Mouse (Mus musculus): ENCODE data around the gene Cic. TPM values are rescaled to one million over a fixed set of nuclear protein-coding genes. Genes with fewer than 3 reads are reported as not detected.

The Cic gene
- total RNA-seq, 2 experiments from 2014 or later = 29.0 to 30.4 TPM

- no peak for DNase-seq
Observed at GRCm38 (mm10) chr7:25269545-25270271, 2.2 kb downstream of the Cic start.

DNA sequence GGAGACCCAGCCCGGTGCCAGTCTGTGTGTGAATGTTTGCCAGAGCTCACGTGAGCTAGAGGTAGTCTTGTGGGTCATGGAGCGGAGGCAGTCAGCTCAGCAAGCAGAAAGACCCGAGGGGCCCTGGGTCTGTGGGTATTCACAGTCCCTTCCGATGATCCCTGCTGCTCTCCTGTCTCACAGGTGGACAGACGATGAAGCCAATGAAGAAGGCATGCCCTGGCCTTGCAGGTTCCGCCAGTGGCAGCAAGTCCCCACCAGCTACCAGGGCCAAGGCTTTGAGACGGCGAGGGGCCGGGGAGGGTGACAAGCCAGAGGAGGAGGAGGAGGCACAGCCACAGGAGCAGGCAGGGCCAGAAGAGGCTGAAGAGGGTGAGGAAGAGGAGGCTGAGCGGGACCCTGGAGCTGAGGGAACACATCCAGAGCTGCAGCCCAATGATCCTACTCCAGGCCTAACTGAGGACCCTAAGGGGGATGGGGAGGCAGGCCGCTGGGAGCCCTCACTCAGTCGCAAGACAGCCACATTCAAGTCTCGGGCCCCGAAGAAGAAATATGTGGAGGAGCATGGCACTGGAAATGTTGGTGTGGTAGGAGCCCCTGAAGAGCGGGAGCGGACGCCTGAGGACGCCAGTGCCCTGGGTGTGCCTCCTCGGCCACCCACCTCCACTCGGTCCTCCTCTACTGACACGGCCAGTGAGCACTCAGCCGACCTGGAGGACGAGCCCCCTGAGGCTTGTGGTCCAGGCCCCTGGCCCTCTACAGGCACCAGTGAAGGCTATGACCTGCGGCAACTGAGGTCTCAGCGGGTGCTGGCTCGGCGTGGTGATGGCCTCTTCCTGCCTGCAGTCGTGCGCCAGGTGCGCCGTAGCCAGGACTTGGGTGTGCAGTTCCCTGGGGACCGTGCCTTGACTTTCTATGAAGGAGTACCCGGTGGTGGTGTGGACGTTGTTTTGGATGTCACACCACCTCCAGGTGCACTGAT is 3.4 kb downstream of the Cic start:
- no peak for DNase-seq

DNA sequence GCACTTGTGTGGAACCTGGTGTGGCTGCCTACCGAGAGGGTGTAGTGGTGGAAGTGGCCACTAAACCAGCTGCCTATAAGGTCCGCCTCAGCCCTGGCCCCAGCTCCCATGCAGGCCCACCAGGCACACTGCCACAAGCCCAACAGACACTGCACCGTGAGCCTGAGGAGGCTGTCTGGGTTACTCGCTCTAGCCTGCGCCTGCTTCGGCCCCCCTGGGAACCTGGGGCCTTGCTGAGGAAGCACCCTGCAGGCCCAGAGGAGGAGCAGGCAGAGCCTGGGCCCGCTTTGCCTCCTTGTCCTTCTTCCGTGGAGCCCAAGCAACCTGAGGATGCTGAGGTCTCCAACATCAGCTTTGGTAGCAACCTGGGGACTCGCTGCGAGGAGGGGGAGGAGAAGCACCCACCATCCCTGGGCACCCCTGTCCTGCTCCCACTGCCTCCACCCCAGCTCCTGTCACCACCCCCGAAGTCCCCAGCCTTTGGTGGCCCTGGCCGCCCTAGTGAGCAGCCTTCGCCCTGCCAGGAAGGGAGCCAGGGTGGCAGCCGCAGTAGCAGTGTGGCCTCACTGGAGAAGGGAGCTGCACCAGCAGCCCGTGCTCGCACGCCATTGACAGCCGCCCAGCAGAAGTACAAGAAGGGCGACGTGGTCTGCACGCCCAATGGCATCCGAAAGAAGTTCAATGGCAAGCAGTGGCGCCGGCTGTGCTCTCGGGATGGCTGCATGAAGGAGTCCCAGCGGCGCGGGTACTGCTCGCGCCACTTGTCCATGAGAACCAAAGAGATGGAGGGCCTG is 4.3 kb downstream of the Cic start:
- DNase-seq = no peak

DNA sequence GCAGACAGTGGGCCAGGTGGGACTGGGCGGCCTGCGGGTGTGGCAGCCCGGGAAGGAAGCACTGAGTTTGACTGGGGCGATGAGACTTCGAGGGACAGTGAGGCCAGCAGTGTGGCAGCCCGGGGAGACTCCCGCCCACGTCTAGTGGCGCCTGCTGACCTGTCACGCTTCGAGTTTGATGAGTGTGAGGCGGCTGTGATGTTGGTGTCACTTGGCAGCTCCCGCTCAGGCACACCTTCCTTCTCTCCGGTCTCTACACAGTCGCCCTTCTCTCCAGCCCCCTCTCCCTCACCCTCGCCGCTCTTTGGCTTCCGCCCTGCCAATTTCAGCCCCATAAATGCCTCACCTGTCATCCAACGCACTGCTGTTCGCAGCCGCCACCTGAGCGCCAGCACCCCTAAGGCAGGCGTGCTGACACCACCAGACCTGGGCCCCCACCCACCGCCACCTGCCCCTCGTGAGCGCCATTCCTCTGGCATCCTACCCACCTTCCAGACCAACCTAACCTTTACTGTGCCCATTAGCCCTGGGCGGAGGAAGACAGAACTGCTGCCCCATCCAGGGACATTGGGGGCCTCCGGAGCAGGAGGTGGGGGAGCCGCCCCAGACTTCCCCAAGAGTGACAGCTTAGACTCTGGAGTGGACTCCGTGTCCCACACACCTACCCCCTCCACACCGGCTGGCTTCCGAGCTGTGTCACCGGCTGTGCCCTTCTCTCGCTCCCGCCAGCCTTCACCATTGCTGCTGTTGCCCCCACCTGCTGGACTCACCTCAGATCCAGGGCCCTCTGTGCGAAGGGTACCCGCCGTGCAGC is 5.1 kb downstream of the Cic start:
- no peak for DNase-seq

DNA sequence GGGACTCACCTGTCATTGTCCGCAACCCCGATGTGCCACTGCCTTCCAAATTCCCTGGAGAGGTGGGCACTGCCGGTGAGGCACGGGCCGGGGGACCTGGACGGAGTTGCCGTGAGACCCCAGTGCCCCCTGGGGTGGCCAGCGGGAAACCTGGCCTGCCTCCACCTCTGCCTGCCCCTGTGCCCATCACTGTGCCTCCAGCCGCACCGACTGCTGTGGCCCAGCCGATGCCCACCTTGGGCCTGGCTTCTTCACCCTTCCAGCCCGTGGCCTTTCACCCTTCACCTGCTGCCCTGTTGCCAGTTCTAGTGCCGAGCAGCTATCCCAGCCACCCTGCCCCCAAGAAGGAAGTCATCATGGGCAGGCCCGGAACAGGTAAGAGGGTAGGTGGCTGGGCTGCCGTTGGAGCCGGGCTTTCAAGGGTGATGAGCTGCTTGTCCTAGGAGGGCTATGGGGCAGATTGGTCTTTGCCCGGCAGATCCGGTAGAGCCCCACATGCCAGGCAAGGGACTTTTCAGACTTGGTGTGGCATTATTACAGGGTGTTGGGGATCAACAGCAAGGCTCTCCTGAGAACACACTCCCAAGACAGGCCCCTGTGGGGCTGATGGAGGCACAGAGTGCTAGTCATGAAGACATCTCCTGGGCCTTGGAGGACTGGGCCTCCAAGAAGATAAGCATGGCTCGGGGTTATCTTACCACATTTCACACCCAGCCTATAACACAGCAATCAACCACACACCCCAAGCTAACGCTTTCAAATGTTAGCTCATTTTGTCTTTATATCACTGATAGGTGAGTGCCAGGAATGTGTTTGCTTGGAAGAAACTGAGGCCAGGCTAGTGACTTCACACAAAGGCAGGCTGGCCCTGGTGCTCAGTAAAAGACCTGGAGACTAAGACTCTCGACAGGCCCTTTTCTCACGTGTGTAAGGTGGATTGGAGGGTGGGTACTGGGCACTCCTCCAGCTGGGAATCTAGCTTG is 6.0 kb downstream of the Cic start:
- DNase-seq = no peak

DNA sequence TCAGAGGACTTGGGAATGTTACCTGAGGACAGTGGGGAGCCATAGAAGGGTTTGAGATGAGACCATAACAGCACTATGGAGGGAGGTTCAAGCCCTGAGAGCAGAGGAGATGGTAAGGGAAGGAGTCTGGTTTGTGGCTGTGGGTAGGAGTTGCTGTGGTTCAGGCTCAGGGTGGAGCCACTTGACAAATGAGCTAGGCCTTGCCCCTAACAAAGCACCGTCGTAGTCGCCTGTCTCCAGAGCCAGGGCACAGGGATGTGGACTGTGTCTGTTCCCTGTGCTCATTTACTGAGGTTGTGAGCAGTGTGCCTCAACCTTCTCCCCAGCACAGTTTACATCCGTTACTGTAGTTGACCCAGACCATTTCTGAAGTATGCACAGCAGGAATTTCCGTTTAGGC is 7.1 kb downstream of the Cic start:
- no peak for DNase-seq

- no peak for DNase-seq
Observed at GRCm38 (mm10) chr7:25274996-25275395, 7.5 kb downstream of the Cic start.

DNA sequence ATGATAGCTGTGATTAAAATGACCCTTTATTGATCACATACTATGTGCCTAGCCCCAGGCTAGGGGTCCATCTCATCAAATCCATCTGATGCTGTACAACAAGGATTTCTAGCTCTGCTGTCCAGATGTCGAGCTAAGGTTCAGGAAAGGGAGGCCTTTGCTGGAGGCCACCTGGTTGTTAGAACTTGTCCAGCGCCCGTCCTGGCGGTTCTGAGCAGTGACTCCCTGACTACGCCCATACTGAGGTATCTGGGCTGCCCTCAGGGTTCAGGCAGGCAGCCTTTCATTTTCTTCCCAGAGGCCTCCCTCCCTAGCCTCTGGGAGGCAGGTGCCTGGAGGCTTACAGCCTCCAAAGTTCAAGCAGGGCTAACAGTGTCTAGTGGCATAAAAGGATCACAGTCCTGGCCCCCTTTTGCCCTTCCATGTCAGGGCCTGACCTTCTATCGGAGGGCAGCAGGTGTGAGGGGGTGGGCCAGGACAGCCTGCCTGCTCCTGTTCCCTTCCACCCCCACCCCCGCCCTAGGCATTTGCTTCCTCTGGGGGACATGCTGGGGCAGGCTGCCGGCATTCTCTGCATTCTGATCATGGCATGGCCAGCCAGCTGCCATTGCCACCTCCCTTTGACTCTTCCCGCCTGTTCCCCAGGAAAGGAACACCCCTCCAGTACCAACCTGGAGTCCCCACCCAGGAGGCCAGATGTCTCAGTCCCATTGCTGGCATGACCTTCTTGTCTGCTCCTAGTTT is 8.2 kb downstream of the Cic start:
- DNase-seq = no peak

DNA sequence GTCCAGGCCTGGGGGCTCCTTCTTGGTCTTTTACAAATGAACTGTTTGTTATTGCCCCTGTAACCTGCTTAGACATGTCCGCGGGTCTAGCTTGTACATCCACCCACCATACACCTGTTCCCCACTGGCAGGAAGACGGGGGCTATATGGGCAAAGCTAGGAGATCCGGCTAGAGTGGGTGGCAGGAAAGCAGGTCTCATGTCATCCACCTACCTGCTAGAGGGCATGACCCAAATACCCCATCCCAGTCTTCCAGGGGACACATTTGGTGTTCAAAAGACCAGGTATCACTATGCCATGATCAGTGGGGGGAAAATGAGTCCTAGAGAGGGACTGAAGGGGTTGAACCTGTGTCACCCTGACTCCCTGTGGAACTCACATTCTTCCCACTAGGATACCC is 9.9 kb downstream of the Cic start:
- no peak for DNase-seq

DNA sequence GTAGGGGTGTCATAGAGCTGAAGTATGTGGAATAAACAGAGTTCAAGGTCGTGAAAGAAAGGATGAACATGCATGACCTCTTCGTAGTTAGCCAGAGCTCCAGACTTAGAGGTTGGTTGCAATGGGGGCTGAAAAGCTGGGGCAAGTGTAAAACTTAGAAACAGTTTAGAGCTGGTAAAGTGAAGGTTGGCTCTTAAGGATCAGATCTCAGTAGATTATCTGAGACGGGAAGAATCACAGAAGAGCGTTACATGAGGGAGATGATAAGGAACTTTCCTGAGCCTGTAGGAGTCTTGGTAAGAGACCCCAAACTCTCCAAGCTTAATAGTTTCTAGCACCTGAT is 10.5 kb downstream of the Cic start:
- no peak for DNase-seq

DNA sequence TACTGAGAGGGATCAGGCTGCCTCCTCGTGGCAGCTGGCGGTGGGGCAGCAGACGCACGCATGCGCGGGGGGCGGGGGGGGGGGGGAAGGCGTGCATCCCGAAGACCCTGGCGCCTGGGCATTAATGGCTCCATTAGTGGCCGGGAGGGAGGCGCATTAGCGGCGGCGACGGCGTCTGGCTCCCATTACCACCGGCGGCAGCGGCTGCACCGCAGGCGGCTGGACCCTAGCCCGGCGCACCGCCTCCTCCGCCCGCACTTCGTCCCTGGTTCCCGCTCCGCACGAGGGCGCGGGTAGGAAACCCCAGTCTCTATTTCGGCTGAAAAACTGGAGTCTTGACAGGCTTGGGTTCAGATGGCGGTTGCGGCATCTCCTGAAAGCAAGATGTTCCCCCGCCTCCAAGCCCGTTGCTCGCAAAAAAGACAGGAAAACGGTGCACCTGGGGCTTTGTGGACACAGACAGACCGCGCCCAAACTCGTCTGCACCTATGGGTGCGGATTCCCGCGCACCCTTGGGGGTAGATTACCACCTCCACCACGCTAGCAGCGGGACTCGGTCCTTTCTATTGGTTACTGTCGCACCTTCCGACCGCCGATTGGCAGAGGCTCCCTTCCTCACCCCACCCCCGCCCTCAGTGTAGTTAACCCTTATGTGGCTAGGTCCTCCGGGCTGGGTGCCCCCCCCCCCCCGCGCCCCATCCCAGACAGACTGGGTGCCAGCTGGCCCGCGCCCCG is 11.0 kb downstream of the Cic start:
- DNase-seq = peak; percentile 89

DNA sequence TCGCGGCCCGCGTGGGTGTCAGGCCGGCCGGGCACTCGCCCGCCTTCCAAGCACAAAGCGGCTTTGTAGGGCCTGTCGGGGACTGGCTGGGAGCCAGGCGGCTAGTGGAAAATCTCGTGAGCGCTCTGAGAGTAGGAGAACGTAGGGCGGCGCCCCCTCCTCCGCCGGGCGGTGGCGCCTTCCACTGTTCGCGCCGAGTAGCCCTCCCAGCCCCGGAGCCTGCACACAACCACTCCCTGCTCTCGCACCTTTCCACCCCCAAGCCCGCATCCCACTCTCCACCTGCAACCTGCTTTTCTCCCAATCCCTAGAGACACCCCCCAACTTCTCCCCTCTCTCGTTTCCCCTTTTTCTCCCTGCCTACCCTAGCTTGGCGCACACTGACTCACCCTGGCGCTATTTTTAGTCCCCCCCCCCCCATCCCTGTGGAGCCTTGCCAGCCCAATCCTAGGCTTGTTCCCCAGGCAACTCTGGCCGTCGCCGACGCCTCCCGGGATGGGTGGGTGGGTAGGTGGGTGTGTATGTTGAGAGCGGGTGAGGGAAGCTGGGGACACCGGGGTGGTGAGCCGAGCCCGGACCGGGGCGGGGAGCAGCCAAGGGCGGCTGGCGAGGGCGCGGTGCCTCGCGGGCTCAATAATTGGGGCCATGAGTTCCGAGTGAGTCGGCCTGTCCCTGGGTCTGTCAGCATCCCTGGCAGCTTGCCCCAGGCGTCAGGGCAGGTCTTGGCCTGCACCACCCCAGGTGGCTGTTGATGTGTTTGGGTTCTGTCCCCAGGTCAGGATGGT is 11.8 kb downstream of the Cic start:
- DNase-seq = peak; percentile 78

GRCm38 (mm10) chr7:25279861-25280791 is 12.6 kb downstream of the Cic start:
- DNase-seq = peak; percentile 80

- no peak for DNase-seq
Observed at GRCm38 (mm10) chr7:25281166-25281733, 13.7 kb downstream of the Cic start.

- DNase-seq = peak; percentile 99
Observed at GRCm38 (mm10) chr7:25281734-25282601, 14.5 kb downstream of the Cic start.
